Mouse (Mus musculus) ovary, adult 18-20 months (tissue): ENCODE data around the gene Megf8.

Experiments used
- DNase-seq: peaks from one replicate; pipeline ENCODE4 v3.0.0; 2022; ENCODE audit warnings: low spot score, mixed read lengths

The Megf8 gene

GRCm38 (mm10) chr7:25406468-25406867, 89.5 kb downstream of the Megf8 start:
- DNase-seq, result no peak

DNA sequence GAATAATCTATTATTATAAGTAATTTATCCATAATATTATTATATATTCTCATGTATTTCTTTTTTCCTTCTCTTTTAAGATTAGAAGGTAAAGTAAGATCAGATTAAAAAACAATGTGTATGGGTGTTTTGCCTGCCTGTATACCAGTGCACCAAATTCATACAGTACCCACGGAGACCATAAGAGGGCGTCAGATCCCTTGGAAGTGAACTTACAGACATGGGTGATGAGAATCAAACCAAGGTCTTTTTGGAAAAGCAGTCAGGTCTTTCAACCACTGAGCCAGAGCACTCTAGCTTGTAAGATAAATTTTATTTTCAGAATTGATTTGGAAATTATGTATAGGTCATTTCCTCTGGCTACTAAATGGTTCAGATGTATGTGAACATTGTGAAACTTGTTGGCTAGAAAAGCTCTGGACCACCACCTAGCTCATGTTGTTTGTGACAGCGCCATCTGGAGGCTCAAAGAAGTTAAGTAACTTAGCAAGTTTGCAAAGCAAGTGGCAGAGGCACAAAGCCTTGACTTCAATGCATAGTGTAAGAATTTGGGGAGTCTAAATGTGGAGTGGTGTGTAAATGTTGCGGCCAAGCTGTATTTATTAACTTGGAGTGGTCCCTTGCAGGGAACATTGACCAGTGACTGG, 92.3 kb downstream of the Megf8 start:
- DNase-seq, result no peak

- no peak for DNase-seq
Observed at GRCm38 (mm10) chr7:25410969-25411615, 94.1 kb downstream of the Megf8 start.

DNA sequence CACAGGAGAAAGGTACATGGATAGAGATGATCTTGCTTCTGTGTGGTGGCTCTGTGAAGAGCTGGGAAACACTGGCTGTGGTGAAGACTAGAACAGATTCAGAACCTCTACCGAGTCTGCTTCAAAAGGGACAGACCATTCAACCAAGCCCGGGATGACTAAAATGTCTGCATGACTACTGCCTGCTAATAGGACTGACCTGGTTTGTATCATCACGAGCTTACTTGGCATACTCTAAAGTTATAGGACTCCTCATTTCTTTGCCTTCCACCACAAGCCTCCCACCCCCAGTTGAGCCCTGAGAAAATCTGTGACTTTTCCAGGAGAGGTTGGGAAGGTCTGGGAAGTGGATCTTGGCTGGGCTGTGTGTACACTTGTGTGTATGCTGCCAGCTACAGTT, 94.9 kb downstream of the Megf8 start:
- no peak for DNase-seq

DNA sequence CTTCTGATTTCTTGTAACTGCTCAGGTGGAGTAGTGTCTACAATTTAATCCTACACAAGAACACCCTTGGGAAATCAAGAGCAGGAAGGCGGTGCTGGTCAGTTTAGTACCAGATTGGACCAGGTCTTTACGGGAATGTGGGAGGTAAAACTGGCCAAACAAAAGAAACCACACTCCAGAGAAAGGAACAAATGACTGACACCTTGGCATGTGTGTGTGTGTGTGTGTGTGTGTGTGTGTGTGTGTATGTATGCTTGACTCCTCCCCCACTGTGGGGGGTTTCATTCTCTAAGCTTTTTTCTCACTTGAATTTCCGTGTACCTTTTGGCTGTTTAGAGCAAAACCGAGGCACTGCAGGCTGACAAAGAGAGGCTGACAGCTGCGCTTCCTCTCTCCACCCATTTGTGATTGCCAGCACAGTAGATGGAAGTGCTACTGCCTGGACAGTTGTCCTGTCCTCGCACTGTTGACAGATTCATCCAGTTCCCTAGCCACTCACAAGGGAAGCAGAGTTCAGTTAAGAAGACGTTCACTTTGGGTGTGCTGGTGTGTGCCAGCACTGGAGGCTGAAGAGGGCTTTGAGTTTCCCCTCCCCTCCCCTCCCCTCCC, 96.0 kb downstream of the Megf8 start, which contains the start of gene Cxcl17:
TSS of gene Cxcl17 (minus strand) at position 54 of the 609 bp plus-strand sequence.
- no peak for DNase-seq
